Mouse (Mus musculus) testis, adult 2 months (tissue): ENCODE measurements around the gene Mvb12b. TPM values are rescaled to one million over a fixed set of nuclear protein-coding genes. Genes with fewer than 3 reads are reported as not detected.

ENCODE experiments used
- H3K27ac ChIP-seq: fragments of 200-500 bp; 2 replicates; pipeline ENCODE4 v1.5.1; 2012; ENCODE audit warnings: low read depth, low read length; ENCODE audit not compliant: control insufficient read depth, insufficient read depth
- H3K27me3 ChIP-seq: fragments of 200-500 bp; 2 replicates; pipeline ENCODE4 v1.6.1; 2012; ENCODE audit warnings: mild to moderate bottlenecking, low read length, moderate library complexity; ENCODE audit not compliant: control insufficient read depth, insufficient read depth
- H3K36me3 ChIP-seq: fragments of 200-500 bp; 2 replicates; pipeline ENCODE4 v1.6.1; 2012; ENCODE audit warnings: mild to moderate bottlenecking, low read length; ENCODE audit not compliant: control insufficient read depth, insufficient read depth
- H3K4me1 ChIP-seq: fragments of 200-500 bp; 2 replicates; pipeline ENCODE4 v1.6.1; 2012; ENCODE audit warnings: low read length; ENCODE audit not compliant: control insufficient read depth, insufficient read depth
- H3K4me3 ChIP-seq: fragments of 200-500 bp; 2 replicates; pipeline ENCODE4 v1.5.1; 2012; ENCODE audit warnings: low read depth, mild to moderate bottlenecking, low read length, moderate library complexity, mixed read lengths; ENCODE audit not compliant: control insufficient read depth
- CTCF ChIP-seq: fragments of 200-500 bp; IDR thresholded peaks from 2 replicates; pipeline ENCODE4 v1.5.1; 2012; ENCODE audit warnings: low read depth, mild to moderate bottlenecking, inconsistent platforms, low read length, moderate library complexity; ENCODE audit not compliant: control insufficient read depth, insufficient read depth, insufficient replicate concordance
- POLR2A ChIP-seq: fragments of 200-500 bp; IDR thresholded peaks from 2 replicates; pipeline ENCODE4 v1.6.1; 2012; ENCODE audit warnings: low read depth, mild to moderate bottlenecking, inconsistent platforms, low read length, moderate library complexity; ENCODE audit not compliant: control insufficient read depth
- polyA plus RNA-seq: library from polyadenylated mRNA; depleted of rRNA; stranded (reverse); fragments of >200 nt; gene quantifications from 2 replicates; pipeline ENCODE4 v1.2.3, GENCODE M21; 2012

Gene Mvb12b
- polyA plus RNA-seq, 1 experiment, result 2.0 TPM

DNA sequence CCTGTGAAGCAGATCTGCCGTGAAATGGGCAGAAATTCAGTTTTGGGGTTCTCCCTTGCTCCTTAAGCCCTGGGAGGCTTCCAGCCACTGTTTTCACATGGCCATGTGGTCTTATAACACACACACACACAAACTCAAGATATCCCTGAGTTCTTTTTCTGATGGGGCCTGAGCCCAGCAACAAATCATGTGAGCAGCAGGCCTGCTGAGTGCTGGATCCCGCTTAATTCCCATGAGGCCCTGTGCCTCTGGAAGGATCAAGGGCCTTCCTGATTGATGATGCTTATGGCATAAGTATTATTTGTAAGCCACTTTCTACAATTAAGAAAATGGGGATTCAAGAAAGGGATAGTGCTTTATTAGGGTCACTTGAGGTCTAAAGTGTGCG lies 2.5 kb downstream of the Mvb12b start:
- Histone ChIP-seq H3K36me3 (no peaks in the 10 kb centered on the region), H3K27me3 (no peaks in the 10 kb centered on the region), H3K27ac (no peak overlapping the region), H3K4me3 (no peak overlapping the region), H3K4me1 (peaks cover 9% of the 10 kb centered on the region)
- TF ChIP-seq POLR2A (no peak), CTCF (no peak)

DNA sequence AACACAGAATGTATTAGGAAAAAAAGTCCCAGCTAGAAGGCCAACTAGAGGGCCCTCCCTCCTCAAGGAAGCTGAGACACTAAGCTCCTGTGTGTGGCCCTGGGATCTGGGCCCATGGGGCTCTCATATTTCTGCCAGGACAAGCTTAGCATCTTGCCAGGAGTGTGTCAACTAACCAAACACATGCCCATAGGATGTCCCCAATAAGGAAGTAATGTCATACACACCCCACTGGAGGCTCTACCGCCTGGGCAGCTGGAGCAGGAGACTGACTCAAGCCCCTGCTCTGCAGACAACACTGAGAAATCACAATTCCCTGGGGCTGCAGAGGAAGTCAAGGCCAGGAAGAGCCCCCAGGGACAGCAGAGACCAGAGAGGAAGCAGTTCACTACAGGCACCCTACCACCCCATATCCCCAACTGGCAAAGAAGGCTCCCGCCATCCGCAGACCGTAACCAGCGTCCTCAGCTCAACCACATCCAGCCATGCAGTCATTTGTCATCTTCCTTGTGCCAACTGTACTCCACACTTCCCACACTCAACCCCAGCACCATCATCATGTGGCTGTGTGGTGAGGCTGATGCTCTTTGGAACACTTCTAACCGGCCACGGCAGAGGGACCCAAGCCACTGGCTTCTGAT lies 3.0 kb downstream of the Mvb12b start:
- peaks cover 9% of the 10 kb centered on the region for H3K4me1 ChIP-seq
- H3K4me3 ChIP-seq, result no peak overlapping the region
- H3K27me3 ChIP-seq, result no peaks in the 10 kb centered on the region
- TF ChIP-seq CTCF (no peak), POLR2A (no peak)
- no peak overlapping the region for H3K27ac ChIP-seq
- no peaks in the 10 kb centered on the region for H3K36me3 ChIP-seq

DNA sequence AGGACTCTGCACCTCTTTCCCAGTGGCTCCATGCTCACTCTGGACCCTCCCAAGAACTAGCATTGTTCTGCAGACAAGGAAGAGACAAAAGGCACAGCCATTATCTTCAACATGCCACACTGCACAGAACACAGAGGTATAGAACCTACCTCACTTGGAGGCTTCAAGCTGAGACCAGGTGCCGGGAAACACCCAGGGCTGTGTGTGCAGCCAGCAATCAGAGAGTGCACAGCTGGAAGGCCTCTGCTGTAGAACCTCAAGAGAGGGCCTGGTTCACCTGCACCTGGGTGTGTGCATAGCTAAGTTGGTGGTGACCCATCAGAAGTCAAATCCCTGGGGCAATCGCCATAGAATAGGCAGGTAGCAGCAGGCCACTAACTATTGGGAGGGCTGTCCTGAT lies 8.5 kb downstream of the Mvb12b start:
- peaks cover 7% of the 10 kb centered on the region for H3K4me1 ChIP-seq
- H3K4me3 ChIP-seq, result no peak overlapping the region
- no peak overlapping the region for H3K27ac ChIP-seq
- TF ChIP-seq POLR2A (no peak), CTCF (no peak)
- H3K36me3 ChIP-seq, result no peaks in the 10 kb centered on the region
- H3K27me3 ChIP-seq, result no peaks in the 10 kb centered on the region

DNA sequence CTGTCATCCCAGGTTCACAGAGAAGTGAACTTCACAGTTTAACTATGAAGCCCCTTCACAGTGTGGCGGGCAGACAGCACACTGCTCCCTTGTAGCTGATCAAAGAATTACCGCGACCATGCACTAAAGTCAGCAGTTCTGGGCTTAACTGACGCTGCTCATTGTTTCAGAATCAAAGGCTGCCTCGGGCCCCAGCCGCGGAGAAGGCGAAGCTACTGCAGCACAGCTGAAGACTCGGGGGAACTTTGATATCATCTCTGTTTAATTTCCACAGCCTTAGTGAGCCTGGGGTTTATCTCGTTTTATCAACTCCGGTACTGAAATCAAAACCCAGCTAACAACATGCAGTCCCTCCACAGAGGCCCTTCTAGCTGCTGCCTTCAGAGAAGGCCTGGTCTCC lies 9.3 kb downstream of the Mvb12b start:
- Histone ChIP-seq H3K4me1 (peaks cover 7% of the 10 kb centered on the region), H3K4me3 (no peak overlapping the region), H3K36me3 (no peaks in the 10 kb centered on the region), H3K27ac (no peak overlapping the region), H3K27me3 (no peaks in the 10 kb centered on the region)
- TF ChIP-seq CTCF (no peak), POLR2A (no peak)

DNA sequence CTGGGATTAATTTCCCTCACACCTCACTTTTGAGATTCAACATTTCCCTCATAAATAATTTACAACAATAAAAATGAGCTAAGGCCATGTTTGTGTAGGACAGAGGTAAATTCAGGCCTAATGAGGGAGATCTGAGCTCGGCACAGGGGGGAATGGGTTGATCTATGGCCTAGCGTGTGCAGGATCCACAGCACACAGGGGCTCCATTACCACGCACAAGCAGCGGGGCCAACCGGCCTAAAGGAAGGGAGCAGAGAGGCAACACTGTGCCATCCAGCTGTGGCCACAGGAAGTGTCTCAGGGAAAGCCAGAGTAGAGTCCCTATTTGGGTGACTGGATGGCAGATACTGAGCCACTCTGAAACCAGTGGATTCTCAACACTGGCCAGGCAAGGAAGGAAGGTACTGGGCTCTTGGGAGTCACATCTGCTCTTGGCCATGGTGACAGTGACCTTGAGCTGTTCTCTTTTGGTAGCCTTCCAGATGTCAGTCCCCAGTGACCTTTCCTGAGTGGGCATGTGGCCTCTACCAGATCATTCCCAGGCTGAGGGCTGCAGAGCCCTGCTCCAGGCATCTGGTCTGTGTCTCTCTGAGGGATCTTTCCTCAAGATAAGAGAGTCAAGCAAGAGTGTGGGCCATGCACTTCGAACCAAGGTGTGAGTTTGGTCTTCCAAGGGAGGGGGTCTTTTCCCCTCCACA lies 9.9 kb downstream of the Mvb12b start:
- no peaks in the 10 kb centered on the region for H3K36me3 ChIP-seq
- H3K4me1 ChIP-seq, result peaks cover 7% of the 10 kb centered on the region
- no peaks in the 10 kb centered on the region for H3K27me3 ChIP-seq
- no peak overlapping the region for H3K4me3 ChIP-seq
- H3K27ac ChIP-seq, result no peak overlapping the region
- TF ChIP-seq CTCF, result no peak
- no peak for TF ChIP-seq POLR2A

DNA sequence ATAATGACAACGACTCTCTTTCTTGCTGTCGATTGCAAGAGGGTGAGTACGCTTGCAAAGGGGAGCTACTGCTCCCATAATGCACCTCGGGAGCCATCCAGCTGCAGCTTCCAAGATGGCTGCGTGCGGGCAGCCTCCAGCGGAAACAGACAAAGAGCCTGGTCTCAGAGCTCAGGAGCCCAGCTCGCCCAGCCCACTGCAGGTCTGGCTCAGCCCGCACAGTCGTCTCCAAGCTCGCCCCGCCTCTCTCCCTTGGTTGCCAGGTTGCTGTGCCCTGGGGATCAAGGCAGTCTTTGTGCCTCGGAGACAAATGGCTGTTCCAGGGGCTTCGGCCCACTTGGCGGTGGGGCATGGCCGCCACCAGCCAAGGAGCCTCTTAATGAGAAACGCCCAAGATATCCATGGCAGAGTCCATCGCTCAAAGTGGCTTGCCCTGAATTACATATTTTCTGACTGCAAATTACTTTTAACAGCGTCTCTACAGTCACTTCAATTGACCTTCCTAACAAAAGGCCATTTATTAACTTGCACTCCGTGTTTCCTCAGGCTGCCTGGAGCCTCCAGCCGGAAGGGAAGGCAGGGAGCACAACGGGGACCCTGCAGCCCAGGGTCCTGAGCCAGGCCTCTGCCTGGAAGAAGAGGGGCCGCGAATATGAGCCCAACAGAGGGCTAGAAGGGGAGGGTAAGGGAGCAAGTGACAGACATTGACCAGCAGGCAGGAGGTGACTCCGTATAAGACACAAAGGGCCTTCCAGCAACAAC lies 11.0 kb downstream of the Mvb12b start:
- Histone ChIP-seq H3K4me3 (peak overlapping the region; percentile 95), H3K27ac (peak overlapping the region; percentile 94), H3K4me1 (peaks cover 7% of the 10 kb centered on the region), H3K36me3 (no peaks in the 10 kb centered on the region), H3K27me3 (no peaks in the 10 kb centered on the region)
- TF ChIP-seq CTCF, result no peak
- peak; percentile 92 for TF ChIP-seq POLR2A

DNA sequence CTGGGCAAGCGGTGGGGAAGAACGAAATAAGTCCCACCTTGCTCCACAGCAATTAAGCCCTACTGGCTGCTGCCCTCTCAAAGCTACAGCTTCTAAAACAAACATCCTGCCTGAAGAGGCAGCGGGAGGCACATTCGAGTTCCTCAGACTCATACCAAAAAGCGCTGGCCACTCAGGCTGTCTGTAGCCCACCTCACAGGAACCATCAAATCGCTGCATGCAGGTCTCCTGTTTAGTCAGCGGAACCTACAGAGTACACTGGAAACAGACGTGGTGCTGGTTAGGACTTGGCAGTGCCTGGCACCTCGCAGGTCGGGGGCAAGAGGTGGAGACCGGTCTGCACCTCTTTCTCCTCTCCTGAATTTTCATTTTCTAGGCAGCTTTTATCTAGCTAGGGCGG lies 12.2 kb downstream of the Mvb12b start:
- Histone ChIP-seq H3K36me3 (no peaks in the 10 kb centered on the region), H3K4me3 (no peak overlapping the region), H3K27ac (no peak overlapping the region), H3K27me3 (no peaks in the 10 kb centered on the region), H3K4me1 (peaks cover 11% of the 10 kb centered on the region)
- TF ChIP-seq POLR2A (no peak), CTCF (no peak)
